Mouse (Mus musculus) CD4-positive, CD25-positive, alpha-beta regulatory T cell, adult 4 months (primary cell): ENCODE data around the gene Gm11213. TPM values are rescaled to one million over a fixed set of nuclear protein-coding genes. Genes with fewer than 3 reads are reported as not detected.

ENCODE experiments used
- ATAC-seq: one replicate; pipeline ENCODE4 v1.8.0; 2017
- polyA plus RNA-seq, 2 experiments: library from polyadenylated mRNA; unstranded; fragments of 100-300 nt; shearing (Covaris generic); gene quantifications; one replicate each; pipeline ENCODE4 v1.2.1; 2017

Gm11213 gene
- polyA plus RNA-seq, result not detected

- ATAC-seq, result no peak
Measured at GRCm38 (mm10) chr4:63604945-63605344, at the start of gene Gm11213. Gene Gm11213 (minus strand): TSS chr4:63605261.

- no peak for ATAC-seq
Measured at GRCm38 (mm10) chr4:63654381-63654780, 49.3 kb upstream of the Gm11213 start.

- peak; percentile 43 for ATAC-seq
Measured at GRCm38 (mm10) chr4:63643956-63644726, 39.1 kb upstream of the Gm11213 start.

- peak; percentile 29 for ATAC-seq
Measured at GRCm38 (mm10) chr4:63639842-63640241, 34.8 kb upstream of the Gm11213 start.

GRCm38 (mm10) chr4:63638603-63639002 lies 33.5 kb upstream of the Gm11213 start:
- no peak for ATAC-seq

- no peak for ATAC-seq
Measured at GRCm38 (mm10) chr4:63633181-63633580, 28.1 kb upstream of the Gm11213 start.

GRCm38 (mm10) chr4:63627111-63627510 lies 22.1 kb upstream of the Gm11213 start:
- ATAC-seq, result peak; percentile 71

- no peak for ATAC-seq
Measured at GRCm38 (mm10) chr4:63625563-63626080, 20.6 kb upstream of the Gm11213 start.

- peak; percentile 49 for ATAC-seq
Measured at GRCm38 (mm10) chr4:63622378-63622835, 17.3 kb upstream of the Gm11213 start, which contains the start of gene Tex48. Gene Tex48 (minus strand): TSS chr4:63622428.

- ATAC-seq, result no peak
Measured at GRCm38 (mm10) chr4:63621861-63622260, 16.8 kb upstream of the Gm11213 start.

- no peak for ATAC-seq
Measured at GRCm38 (mm10) chr4:63608391-63608790, 3.3 kb upstream of the Gm11213 start.

- no peak for ATAC-seq
Measured at GRCm38 (mm10) chr4:63605968-63606367, 907 bp upstream of the Gm11213 start.

GRCm38 (mm10) chr4:63605545-63605944 lies 484 bp upstream of the Gm11213 start:
- no peak for ATAC-seq

GRCm38 (mm10) chr4:63601263-63601662 lies 3.8 kb downstream of the Gm11213 start:
- ATAC-seq, result no peak

- ATAC-seq, result no peak
Measured at GRCm38 (mm10) chr4:63600786-63601185, 4.3 kb downstream of the Gm11213 start.

GRCm38 (mm10) chr4:63596010-63596409 lies 9.1 kb downstream of the Gm11213 start:
- ATAC-seq, result no peak

GRCm38 (mm10) chr4:63595259-63595658 lies 9.8 kb downstream of the Gm11213 start:
- peak; percentile 86 for ATAC-seq

GRCm38 (mm10) chr4:63594459-63595110 lies 10.5 kb downstream of the Gm11213 start:
- ATAC-seq, result peak; percentile 3

GRCm38 (mm10) chr4:63590538-63590937 lies 14.5 kb downstream of the Gm11213 start:
- peak; percentile 42 for ATAC-seq

GRCm38 (mm10) chr4:63589987-63590386 lies 15.1 kb downstream of the Gm11213 start:
- ATAC-seq, result no peak

- ATAC-seq, result no peak
Measured at GRCm38 (mm10) chr4:63586240-63586639, 18.8 kb downstream of the Gm11213 start.

- no peak for ATAC-seq
Measured at GRCm38 (mm10) chr4:63585216-63585615, 19.8 kb downstream of the Gm11213 start.

GRCm38 (mm10) chr4:63582580-63582979 lies 22.5 kb downstream of the Gm11213 start:
- no peak for ATAC-seq

- ATAC-seq, result no peak
Measured at GRCm38 (mm10) chr4:63580078-63580477, 25.0 kb downstream of the Gm11213 start.
